Mouse (Mus musculus): ENCODE measurements around the gene Crip2. TPM values are rescaled to one million over a fixed set of nuclear protein-coding genes. Genes with fewer than 3 reads are reported as not detected.

The Crip2 gene
- polyA plus RNA-seq, 1 experiment: 12.2 TPM

DNA sequence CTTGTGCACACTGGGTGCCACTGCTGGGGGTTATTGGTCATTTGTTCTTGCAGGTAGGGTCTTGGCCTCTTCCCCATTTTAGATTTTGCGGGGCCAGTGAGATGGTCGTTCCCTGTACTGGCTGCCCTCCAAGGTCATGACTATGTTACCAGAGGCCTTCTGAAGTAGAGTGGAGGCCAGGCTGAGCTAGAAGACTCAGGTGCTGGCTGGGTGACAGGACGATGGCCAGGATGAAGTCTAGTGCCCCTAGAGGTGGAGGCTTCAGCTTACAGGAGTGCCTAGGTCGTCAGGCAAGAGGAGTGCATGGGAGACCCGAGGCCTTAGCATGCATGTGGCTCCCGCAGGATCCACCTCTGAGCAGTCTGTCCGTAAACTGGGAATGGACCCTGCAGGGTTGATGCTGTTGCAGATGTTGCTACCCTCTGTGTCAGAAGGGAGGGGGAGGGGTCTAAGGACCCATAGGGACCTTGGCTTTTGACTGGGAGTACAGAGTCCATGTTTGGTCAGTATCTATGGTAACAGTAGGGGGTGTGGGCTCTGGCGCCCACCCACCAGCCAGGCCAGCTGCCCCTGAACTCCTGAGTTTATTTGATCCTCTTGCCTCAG is 36.1 kb upstream of the Crip2 start:
- Histone ChIP-seq H3K4me1 (ENCODE audit: control insufficient read depth) (peaks cover 92% of the 10 kb centered on the region), H3K4me3 (replicated peaks) (no peak overlapping the region), H3K36me3 (ENCODE audit: control insufficient read depth) (peaks cover 66% of the 10 kb centered on the region), H3K27me3 (ENCODE audit: control insufficient read depth) (no peaks in the 10 kb centered on the region), H3K9me3 (ENCODE audit: control insufficient read depth, low read length) (peaks cover 3% of the 10 kb centered on the region; the same call in 1 of the 2 replicates)
- TF ChIP-seq GATA1 (IDR thresholded peaks at IDR 0.05; ENCODE audit: low read length) (no peak), TAL1 (IDR thresholded peaks at IDR 0.05; ENCODE audit: low read length) (no peak)

DNA sequence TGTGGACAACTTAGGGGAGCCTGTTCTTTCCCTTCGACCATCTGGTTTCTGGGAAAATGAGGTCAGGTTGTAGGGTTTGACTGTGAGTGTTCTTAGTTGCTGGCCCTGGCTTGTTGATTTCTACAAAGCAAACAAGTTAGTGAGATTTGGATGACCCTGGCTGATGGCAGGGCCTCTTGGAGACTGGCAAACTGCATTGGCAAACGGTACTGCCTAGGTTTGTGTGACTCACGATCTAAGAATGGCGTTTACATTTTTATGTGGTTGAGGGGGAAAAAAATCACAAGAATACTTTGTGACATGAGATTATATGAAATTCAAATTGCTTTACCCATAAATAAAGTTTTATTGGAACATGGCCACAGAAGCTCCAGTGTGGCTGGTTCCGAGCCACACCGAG is 33.6 kb upstream of the Crip2 start:
- Histone ChIP-seq H3K4me1 (ENCODE audit: control insufficient read depth) (peaks cover 87% of the 10 kb centered on the region), H3K4me3 (replicated peaks) (no peak overlapping the region), H3K36me3 (ENCODE audit: control insufficient read depth) (peaks cover 59% of the 10 kb centered on the region), H3K27me3 (ENCODE audit: control insufficient read depth) (no peaks in the 10 kb centered on the region), H3K9me3 (ENCODE audit: control insufficient read depth, low read length) (peaks cover 3% of the 10 kb centered on the region; the same call in 1 of the 2 replicates)
- TF ChIP-seq GATA1 (IDR thresholded peaks at IDR 0.05; ENCODE audit: low read length): no peak
- TF ChIP-seq TAL1 (IDR thresholded peaks at IDR 0.05; ENCODE audit: low read length): no peak

DNA sequence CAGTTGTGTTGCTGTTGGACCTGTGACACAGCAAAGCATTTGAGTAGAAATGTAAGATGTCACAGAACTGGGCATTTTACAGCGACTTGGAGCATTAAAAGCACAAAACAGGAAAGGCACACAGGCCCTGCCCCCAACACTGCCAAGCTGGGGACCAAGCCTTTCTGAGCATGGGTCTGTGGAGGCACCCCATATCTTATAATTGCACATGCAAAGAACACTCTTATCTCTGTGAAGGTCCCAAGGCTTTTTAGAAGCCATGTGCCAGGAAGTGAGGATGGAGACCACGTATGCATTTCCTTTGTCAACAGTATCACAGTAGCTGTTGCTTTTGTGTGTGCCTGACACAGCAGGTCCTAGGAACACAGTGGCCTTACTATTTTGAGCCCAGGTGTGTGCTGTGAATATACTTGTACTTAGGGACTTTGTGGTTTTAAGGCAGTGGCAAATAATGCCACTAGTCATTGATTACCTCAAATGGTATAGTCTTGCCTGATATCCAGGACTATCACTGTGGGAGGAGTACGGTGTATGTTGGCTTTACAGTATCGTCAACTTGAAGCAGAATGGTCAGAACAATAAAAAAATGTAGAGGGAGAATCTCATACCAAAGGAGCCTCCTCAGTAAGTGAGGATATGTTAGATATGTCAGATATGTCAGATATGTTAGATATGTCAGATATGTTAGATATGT is 32.5 kb upstream of the Crip2 start:
- Histone ChIP-seq H3K4me3 (replicated peaks) (peak overlapping the region; percentile 42), H3K36me3 (ENCODE audit: control insufficient read depth) (peaks cover 62% of the 10 kb centered on the region), H3K4me1 (ENCODE audit: control insufficient read depth) (peaks cover 83% of the 10 kb centered on the region), H3K9me3 (ENCODE audit: control insufficient read depth, low read length) (peaks cover 3% of the 10 kb centered on the region; the same call in 1 of the 2 replicates), H3K27me3 (ENCODE audit: control insufficient read depth) (no peaks in the 10 kb centered on the region)
- TF ChIP-seq GATA1 (IDR thresholded peaks at IDR 0.05; ENCODE audit: low read length) (peak; percentile 66), TAL1 (IDR thresholded peaks at IDR 0.05; ENCODE audit: low read length) (peak; percentile 72)

DNA sequence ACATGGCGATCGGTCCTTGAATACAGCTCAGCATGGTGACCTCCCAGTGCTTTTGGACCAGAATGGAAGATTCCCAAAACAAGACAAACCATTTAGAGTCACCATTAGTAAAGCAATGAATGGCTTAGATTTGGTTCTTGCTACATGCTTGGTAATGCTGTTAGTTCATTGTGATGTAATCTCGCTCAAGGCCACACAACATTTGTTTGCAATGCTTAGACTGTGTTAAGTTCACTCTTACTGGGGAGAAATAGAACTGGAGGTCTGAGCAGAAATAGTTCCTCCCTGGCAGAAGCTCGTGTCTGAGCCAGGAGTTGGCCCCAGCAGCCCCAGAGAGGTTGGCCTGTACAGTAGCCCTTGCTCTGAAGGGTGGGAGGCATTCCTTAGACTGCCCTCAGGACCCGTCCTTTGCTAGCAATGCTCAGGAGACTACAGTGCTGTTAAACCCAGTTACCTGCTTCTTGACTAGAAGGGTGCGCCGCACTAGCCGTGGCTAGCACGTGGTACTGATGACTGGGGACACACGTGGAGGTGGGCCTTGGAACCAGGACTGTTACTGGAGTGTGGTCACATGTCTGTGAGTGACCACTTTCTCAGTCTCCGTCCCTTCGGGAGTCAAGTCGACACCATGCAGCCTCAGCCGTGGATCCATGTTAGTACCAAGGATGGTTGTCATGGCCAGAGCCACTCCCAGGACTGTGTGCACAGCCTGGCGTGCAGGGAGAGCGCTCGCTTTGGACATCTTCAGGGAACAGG is 31.3 kb upstream of the Crip2 start:
- peaks cover 3% of the 10 kb centered on the region; the same call in 1 of the 2 replicates for H3K9me3 ChIP-seq (ENCODE audit: control insufficient read depth, low read length)
- H3K4me1 ChIP-seq (ENCODE audit: control insufficient read depth): peaks cover 77% of the 10 kb centered on the region
- no peak overlapping the region for H3K4me3 ChIP-seq (replicated peaks)
- no peaks in the 10 kb centered on the region for H3K27me3 ChIP-seq (ENCODE audit: control insufficient read depth)
- H3K36me3 ChIP-seq (ENCODE audit: control insufficient read depth): peaks cover 65% of the 10 kb centered on the region
- TF ChIP-seq TAL1 (IDR thresholded peaks at IDR 0.05; ENCODE audit: low read length): no peak
- no peak for TF ChIP-seq GATA1 (IDR thresholded peaks at IDR 0.05; ENCODE audit: low read length)

DNA sequence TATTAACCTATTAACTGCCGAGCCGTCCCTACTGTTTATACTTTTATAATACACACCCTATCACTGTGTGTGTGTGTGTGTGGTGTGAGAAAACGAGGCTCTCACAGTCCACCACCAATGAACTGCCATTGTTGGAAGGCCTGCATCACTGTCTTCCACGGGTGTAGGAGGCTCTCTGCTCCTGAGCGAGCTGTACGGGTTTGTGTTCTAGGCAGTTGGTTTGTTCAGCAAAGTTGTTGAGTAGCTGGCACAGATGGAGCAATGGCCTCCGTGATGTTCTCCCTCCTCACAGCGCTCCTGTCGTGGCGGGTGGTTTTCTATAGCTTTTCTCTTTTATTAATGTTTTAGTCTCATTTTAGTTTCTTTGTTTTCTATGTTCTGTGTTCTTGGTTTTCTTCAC is 30.2 kb upstream of the Crip2 start:
- Histone ChIP-seq H3K27me3 (ENCODE audit: control insufficient read depth) (no peaks in the 10 kb centered on the region), H3K9me3 (ENCODE audit: control insufficient read depth, low read length) (peaks cover 3% of the 10 kb centered on the region; the same call in 1 of the 2 replicates), H3K4me3 (replicated peaks) (no peak overlapping the region), H3K4me1 (ENCODE audit: control insufficient read depth) (peaks cover 69% of the 10 kb centered on the region), H3K36me3 (ENCODE audit: control insufficient read depth) (peaks cover 66% of the 10 kb centered on the region)
- TF ChIP-seq TAL1 (IDR thresholded peaks at IDR 0.05; ENCODE audit: low read length) (no peak), GATA1 (IDR thresholded peaks at IDR 0.05; ENCODE audit: low read length) (no peak)

DNA sequence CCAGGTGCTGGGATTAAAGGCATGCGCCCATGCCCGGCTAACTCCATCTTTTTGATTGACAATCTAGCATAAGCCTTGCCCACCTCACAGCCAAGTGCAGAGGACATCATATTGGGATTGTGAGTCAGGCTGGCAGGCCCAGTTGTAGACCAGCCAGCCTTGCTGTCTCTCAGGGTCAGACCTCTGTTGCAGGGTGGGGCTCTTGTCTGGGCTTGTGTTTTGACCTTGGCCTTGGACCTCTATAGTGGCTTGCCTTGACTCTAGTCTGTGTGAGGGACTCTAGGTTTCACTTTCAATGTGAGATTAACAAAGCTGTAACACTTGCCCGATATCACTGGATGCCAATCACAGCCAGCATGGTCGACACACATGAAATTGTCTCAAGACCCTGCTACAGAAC is 25.9 kb upstream of the Crip2 start:
- Histone ChIP-seq H3K4me3 (replicated peaks) (no peak overlapping the region), H3K27me3 (ENCODE audit: control insufficient read depth) (no peaks in the 10 kb centered on the region), H3K9me3 (ENCODE audit: control insufficient read depth, low read length) (no peaks in the 10 kb centered on the region), H3K4me1 (ENCODE audit: control insufficient read depth) (peaks cover 33% of the 10 kb centered on the region), H3K36me3 (ENCODE audit: control insufficient read depth) (peaks cover 81% of the 10 kb centered on the region)
- no peak for TF ChIP-seq GATA1 (IDR thresholded peaks at IDR 0.05; ENCODE audit: low read length)
- TF ChIP-seq TAL1 (IDR thresholded peaks at IDR 0.05; ENCODE audit: low read length): no peak

DNA sequence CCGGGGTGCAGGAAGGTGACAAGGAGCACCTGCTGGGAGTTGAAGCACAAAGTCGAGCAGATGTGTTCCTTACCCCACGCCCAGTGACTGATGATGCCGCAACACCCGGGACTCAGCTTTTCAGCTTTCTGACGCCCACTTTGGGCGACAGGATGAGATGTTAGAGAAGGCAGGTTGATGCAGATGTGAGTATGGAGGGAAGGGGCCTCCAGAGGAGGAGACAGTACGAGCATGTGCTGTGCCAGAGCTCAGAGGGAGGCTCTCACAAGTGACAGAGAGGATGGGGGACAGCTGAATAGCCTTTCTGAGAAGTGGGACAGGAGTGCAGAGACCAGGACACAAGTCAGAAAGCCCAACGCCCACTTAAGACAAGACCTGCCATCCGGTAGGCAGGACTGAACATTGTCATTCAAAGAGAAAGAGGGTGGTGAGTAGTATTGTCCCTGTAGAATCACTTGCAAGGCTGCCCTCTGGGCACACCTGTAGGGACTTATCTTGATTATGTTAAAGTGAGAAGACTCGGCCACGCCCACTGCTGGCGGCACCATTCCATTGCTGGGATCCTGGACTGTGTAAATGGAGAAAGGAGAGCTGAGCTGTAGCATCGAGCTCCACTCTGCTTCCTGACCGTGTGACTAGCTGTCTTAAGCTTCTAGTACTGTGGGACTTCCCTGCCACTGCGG is 25.0 kb upstream of the Crip2 start:
- Histone ChIP-seq H3K27me3 (ENCODE audit: control insufficient read depth) (no peaks in the 10 kb centered on the region), H3K4me3 (replicated peaks) (no peak overlapping the region), H3K36me3 (ENCODE audit: control insufficient read depth) (peaks cover 81% of the 10 kb centered on the region), H3K9me3 (ENCODE audit: control insufficient read depth, low read length) (no peaks in the 10 kb centered on the region), H3K4me1 (ENCODE audit: control insufficient read depth) (peaks cover 29% of the 10 kb centered on the region)
- TF ChIP-seq GATA1 (IDR thresholded peaks at IDR 0.05; ENCODE audit: low read length): no peak
- no peak for TF ChIP-seq TAL1 (IDR thresholded peaks at IDR 0.05; ENCODE audit: low read length)

DNA sequence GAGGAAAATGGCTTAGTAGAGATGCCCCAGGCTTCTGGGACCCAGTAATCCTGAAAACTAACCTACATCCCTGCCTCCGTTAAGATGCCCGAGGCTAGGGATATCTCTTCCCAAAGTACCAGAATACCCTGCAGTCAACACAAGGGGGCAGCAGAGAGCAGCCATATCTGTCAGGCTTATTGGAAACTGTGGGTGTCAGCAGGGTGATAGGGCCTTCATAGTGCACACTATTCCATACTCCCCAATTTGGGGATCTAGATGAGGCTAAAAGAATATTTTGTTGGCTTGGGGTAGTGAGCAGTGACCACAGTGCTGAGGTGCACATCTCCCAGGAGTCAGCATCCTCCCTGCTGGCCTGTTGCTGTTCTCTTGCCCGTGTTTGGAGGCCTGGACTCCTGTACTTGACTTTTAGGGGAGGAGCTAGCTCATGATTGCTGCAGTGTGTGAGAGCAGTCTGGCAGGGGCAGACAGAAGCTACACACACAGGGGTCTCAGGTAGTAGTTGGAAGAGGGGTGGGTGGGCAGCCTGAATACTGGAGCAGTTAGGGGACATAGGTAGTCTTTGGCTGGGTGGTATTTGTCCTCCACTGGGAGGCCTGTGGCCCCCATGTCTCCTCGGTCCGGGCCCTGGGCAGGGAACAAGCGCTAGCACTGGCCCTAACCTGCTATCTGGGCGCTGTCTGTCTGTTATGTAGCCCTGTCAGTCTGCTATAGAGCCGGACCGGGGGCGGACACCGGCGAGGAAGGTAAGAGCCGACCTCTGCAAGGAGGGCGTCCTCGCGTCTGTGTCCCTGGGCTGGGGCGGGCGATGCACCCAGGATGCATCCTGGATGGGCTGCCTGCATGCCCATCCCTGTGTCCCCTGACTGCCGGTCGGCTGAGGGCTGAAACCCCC is 20.3 kb upstream of the Crip2 start:
- Histone ChIP-seq H3K27me3 (ENCODE audit: control insufficient read depth) (no peaks in the 10 kb centered on the region), H3K4me1 (ENCODE audit: control insufficient read depth) (peaks cover 12% of the 10 kb centered on the region), H3K9me3 (ENCODE audit: control insufficient read depth, low read length) (no peaks in the 10 kb centered on the region), H3K36me3 (ENCODE audit: control insufficient read depth) (peaks cover 97% of the 10 kb centered on the region), H3K4me3 (replicated peaks) (no peak overlapping the region)
- TF ChIP-seq TAL1 (IDR thresholded peaks at IDR 0.05; ENCODE audit: low read length): no peak
- TF ChIP-seq GATA1 (IDR thresholded peaks at IDR 0.05; ENCODE audit: low read length): no peak
